Mouse (Mus musculus): Measurements from ENCODE around the gene Celf1. TPM values are rescaled to one million over a fixed set of nuclear protein-coding genes. Genes with fewer than 3 reads are reported as not detected.

Gene Celf1
- polyA plus RNA-seq, 1 experiment from 2014 or later: 81.3 TPM

DNA sequence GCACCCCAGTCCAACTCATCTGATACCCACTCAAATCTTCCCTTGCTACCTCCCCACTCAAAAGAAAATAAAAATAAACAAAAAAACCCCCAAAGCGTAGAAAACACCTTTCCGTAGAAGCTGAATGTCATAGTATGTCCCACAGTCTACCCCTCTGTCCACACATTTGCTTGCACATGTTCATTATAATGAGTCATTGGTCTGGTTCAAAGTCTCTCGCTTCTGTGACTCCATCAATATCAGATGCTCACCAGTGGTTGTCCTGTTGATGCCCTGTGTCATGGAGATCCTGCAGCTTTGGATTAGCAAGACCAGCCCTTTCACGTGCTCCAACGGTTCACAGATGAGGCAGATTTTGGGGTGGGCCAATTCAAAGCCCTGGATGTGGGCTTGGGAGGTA is 10.0 kb downstream of the Celf1 start:
- no peaks in the 10 kb centered on the region for H3K9me3 ChIP-seq (replicated peaks; ENCODE audit: control insufficient read depth, low read length)
- DNase-seq (ENCODE audit: low spot score) (no peak), ATAC-seq (replicated peaks; ENCODE audit: insufficient number of reproducible peaks, low FRiP score, low TSS enrichment, low read depth) (0 out of 2 replicates have a peak, but pooled peaks have one; percentile 3)
- H3K27ac ChIP-seq (replicated peaks; ENCODE audit: low read depth, low read length): no peak overlapping the region
- H3K27me3 ChIP-seq (ENCODE audit: control insufficient read depth, insufficient read depth, low read length): no peaks in the 10 kb centered on the region
- no peak overlapping the region for H3K9ac ChIP-seq (replicated peaks; ENCODE audit: low read length)
- no peak overlapping the region for H3K4me2 ChIP-seq (ENCODE audit: low read depth, low read length)
- no peaks in the 10 kb centered on the region for H3K36me3 ChIP-seq (replicated peaks; ENCODE audit: control insufficient read depth, insufficient read depth, low read depth, low read length)
- 88% methylated on average over 5 of the region's 5 CpGs for WGBS
- no peaks in the 10 kb centered on the region for H3K4me1 ChIP-seq (ENCODE audit: control insufficient read depth, insufficient read depth, low read length)
- no peak overlapping the region for H3K4me3 ChIP-seq (ENCODE audit: low read depth, low read length)

DNA sequence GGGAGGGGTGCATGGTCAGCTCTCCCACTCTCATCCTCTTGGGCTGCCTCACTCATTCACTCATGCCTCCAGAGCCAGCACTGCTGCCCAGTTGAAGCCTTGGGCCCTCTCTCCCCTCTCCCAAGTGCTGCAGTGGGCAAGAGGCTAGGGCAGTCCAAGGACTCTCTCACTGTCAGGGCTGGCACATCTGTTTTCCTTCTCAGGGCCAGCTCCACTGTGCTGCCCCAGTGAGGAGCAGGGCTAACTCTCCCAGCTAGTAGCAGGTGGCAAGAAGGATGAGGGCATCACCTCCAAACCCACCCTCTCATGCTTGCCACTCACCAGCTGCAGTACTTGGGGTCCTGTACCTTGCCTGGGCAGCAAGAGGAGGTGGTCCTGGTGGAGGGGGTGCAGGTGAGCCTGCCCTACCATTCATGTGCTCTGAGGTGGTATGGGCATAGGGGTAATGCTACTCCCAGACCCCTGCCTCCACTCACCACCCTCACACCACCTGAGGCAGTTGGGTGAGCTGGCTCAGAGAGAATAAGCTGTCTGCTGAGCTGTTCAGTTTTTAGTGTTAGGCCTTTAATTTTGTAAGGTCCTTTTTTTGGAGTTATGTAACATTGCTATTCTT is 10.5 kb downstream of the Celf1 start:
- Histone ChIP-seq H3K4me2 (ENCODE audit: low read depth, low read length) (no peak overlapping the region), H3K27ac (replicated peaks; ENCODE audit: low read depth, low read length) (no peak overlapping the region), H3K27me3 (ENCODE audit: control insufficient read depth, insufficient read depth, low read length) (no peaks in the 10 kb centered on the region), H3K4me1 (ENCODE audit: control insufficient read depth, insufficient read depth, low read length) (no peaks in the 10 kb centered on the region), H3K4me3 (ENCODE audit: low read depth, low read length) (no peak overlapping the region), H3K9me3 (replicated peaks; ENCODE audit: control insufficient read depth, low read length) (no peaks in the 10 kb centered on the region), H3K36me3 (replicated peaks; ENCODE audit: control insufficient read depth, insufficient read depth, low read depth, low read length) (no peaks in the 10 kb centered on the region), H3K9ac (replicated peaks; ENCODE audit: low read length) (no peak overlapping the region)
- DNase-seq (ENCODE audit: low spot score) (no peak), ATAC-seq (replicated peaks; ENCODE audit: insufficient number of reproducible peaks, low FRiP score, low TSS enrichment, low read depth) (peak; percentile 59; the same call in 1 of the 2 replicates)

DNA sequence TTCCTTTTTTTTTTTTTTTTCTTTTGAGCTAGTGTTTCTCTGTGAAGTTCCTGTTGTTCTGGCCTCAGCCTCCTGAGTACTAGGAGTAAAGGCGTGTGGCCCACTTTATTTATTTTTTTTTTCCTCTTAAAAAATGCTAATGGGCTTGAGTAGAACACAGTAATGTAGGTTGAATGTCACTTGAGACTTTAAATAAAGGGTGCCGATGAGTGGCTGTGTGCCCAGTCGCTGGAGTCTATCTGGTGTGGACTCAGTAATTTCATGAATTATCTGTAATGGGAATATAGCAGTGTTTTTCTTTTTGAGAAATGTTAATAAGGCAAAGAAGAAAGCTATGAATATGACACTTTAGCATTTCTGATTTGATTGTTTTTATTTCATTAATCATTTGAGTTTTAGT is 13.3 kb downstream of the Celf1 start:
- Histone ChIP-seq H3K27me3 (ENCODE audit: control insufficient read depth, insufficient read depth, low read length) (no peaks in the 10 kb centered on the region), H3K9ac (replicated peaks; ENCODE audit: low read length) (no peak overlapping the region), H3K4me2 (ENCODE audit: low read depth, low read length) (no peak overlapping the region), H3K36me3 (replicated peaks; ENCODE audit: control insufficient read depth, insufficient read depth, low read depth, low read length) (no peaks in the 10 kb centered on the region), H3K4me3 (ENCODE audit: low read depth, low read length) (no peak overlapping the region), H3K27ac (replicated peaks; ENCODE audit: low read depth, low read length) (no peak overlapping the region), H3K4me1 (ENCODE audit: control insufficient read depth, insufficient read depth, low read length) (no peaks in the 10 kb centered on the region), H3K9me3 (replicated peaks; ENCODE audit: control insufficient read depth, low read length) (no peaks in the 10 kb centered on the region)
- 69% methylated on average over 3 of the region's 3 CpGs for WGBS
- DNase-seq (ENCODE audit: low spot score) (no peak), ATAC-seq (replicated peaks; ENCODE audit: insufficient number of reproducible peaks, low FRiP score, low TSS enrichment, low read depth) (no peak)

DNA sequence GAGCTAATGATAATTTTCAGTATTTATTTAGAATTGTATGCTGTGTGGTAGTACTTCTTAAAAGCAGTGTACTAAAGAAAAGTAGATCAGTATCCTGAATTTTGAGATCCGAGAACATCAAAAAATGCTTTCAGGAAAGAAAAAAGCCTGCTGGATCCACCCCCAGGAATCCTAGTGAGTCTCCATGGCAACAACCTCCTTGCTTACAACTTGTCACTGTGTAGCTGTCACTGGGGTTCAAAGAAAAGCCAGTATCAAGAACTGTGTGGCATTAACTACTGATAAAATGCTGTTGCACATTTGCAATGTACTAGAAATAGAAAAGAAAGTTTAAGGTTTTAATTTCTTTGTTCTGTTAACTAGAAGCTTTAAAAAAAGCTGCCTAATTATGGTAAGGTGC is 15.9 kb downstream of the Celf1 start:
- Histone ChIP-seq H3K27me3 (ENCODE audit: control insufficient read depth, insufficient read depth, low read length) (no peaks in the 10 kb centered on the region), H3K36me3 (replicated peaks; ENCODE audit: control insufficient read depth, insufficient read depth, low read depth, low read length) (no peaks in the 10 kb centered on the region), H3K9me3 (replicated peaks; ENCODE audit: control insufficient read depth, low read length) (no peaks in the 10 kb centered on the region), H3K4me1 (ENCODE audit: control insufficient read depth, insufficient read depth, low read length) (no peaks in the 10 kb centered on the region), H3K4me2 (ENCODE audit: low read depth, low read length) (no peak overlapping the region), H3K27ac (replicated peaks; ENCODE audit: low read depth, low read length) (no peak overlapping the region), H3K4me3 (ENCODE audit: low read depth, low read length) (no peak overlapping the region), H3K9ac (replicated peaks; ENCODE audit: low read length) (no peak overlapping the region)
- ATAC-seq (replicated peaks; ENCODE audit: insufficient number of reproducible peaks, low FRiP score, low TSS enrichment, low read depth) (no peak), DNase-seq (ENCODE audit: low spot score) (peak; percentile 16)
- 59% methylated on average over 1 of the region's 1 CpGs for WGBS

DNA sequence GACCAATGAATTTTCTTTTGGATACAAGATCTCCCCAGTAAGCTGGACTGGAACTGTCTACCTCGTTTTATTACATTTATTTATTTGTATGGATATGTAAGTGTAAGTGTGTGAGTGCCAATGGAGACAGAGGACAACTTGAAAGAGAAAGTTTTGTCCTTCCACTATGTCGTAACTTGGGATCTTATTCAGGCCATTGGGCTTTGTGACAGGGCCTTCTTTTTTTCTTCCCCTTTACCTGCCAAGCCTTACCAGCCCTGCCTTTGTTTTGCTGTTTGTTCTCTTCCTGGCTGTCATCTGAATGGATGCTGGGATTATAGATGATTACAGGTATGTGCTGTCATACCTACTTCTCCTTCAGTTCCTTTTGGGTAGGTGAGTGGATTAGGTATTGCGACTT is 18.7 kb downstream of the Celf1 start:
- H3K4me3 ChIP-seq (ENCODE audit: low read depth, low read length): no peak overlapping the region
- DNase-seq (ENCODE audit: low spot score): no peak
- no peak overlapping the region for H3K9ac ChIP-seq (replicated peaks; ENCODE audit: low read length)
- WGBS: 92% methylated on average over 3 of the region's 3 CpGs
- no peaks in the 10 kb centered on the region for H3K36me3 ChIP-seq (replicated peaks; ENCODE audit: control insufficient read depth, insufficient read depth, low read depth, low read length)
- ATAC-seq (replicated peaks; ENCODE audit: insufficient number of reproducible peaks, low FRiP score, low TSS enrichment, low read depth): no peak
- H3K9me3 ChIP-seq (replicated peaks; ENCODE audit: control insufficient read depth, low read length): no peaks in the 10 kb centered on the region
- H3K4me1 ChIP-seq (ENCODE audit: control insufficient read depth, insufficient read depth, low read length): no peaks in the 10 kb centered on the region
- H3K4me2 ChIP-seq (ENCODE audit: low read depth, low read length): no peak overlapping the region
- H3K27ac ChIP-seq (replicated peaks; ENCODE audit: low read depth, low read length): no peak overlapping the region
- H3K27me3 ChIP-seq (ENCODE audit: control insufficient read depth, insufficient read depth, low read length): no peaks in the 10 kb centered on the region

DNA sequence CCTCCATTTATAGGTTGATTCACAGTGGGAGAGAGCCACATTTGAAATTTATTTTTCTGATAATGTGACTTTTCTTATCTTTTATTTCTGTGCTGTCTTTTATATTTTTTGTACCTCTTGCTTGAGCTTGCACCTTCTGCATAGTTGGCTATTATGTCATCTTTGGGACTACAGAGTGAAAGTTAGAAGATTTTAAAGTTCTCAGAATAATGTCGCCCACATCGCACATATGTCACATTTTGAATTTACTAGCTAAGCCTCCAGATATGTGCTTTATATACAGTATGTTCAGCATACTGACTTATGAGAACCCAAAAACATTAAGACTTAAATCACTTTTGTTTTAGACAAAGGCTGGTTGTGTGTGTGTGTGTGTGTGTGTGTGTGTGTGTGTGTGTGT is 19.8 kb downstream of the Celf1 start:
- DNase-seq (ENCODE audit: low spot score) (no peak), ATAC-seq (replicated peaks; ENCODE audit: insufficient number of reproducible peaks, low FRiP score, low TSS enrichment, low read depth) (no peak)
- 97% methylated on average over 2 of the region's 2 CpGs for WGBS

DNA sequence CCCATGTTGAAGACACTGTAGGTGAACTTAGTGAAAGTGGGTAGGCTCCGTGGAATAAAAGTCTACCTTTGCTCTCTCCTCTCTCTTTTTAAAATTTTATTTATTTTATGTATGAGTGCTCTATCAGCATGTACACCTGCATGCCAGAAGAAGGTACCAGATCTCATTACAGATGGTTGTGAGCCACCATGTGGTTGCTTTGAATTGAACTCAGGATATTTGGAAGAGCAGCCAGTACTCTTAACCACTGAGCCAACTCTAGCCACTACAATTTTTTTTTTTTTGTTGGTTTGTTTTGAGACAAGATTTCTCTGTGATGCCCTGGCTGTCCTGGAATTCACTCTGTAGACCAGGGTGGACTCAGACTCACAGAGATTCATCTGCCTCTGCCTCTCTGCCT is 23.1 kb downstream of the Celf1 start:
- ATAC-seq (replicated peaks; ENCODE audit: insufficient number of reproducible peaks, low FRiP score, low TSS enrichment, low read depth): no peak
- H3K4me1 ChIP-seq (ENCODE audit: control insufficient read depth, insufficient read depth, low read length): no peaks in the 10 kb centered on the region
- no peak overlapping the region for H3K4me2 ChIP-seq (ENCODE audit: low read depth, low read length)
- no peak overlapping the region for H3K9ac ChIP-seq (replicated peaks; ENCODE audit: low read length)
- H3K27me3 ChIP-seq (ENCODE audit: control insufficient read depth, insufficient read depth, low read length): no peaks in the 10 kb centered on the region
- H3K36me3 ChIP-seq (replicated peaks; ENCODE audit: control insufficient read depth, insufficient read depth, low read depth, low read length): no peaks in the 10 kb centered on the region
- no peak overlapping the region for H3K4me3 ChIP-seq (ENCODE audit: low read depth, low read length)
- no peak overlapping the region for H3K27ac ChIP-seq (replicated peaks; ENCODE audit: low read depth, low read length)
- H3K9me3 ChIP-seq (replicated peaks; ENCODE audit: control insufficient read depth, low read length): no peaks in the 10 kb centered on the region
- WGBS: 100% methylated on average over 1 of the region's 1 CpGs
- DNase-seq (ENCODE audit: low spot score): no peak

More for the DNA sequence above, 19.8 kb downstream of the Celf1 start:
- H3K36me3 ChIP-seq (replicated peaks; ENCODE audit: control insufficient read depth, insufficient read depth, low read depth, low read length): no peaks in the 10 kb centered on the region
- no peak overlapping the region for H3K4me3 ChIP-seq (ENCODE audit: low read depth, low read length)
- H3K27me3 ChIP-seq (ENCODE audit: control insufficient read depth, insufficient read depth, low read length): no peaks in the 10 kb centered on the region
- H3K27ac ChIP-seq (replicated peaks; ENCODE audit: low read depth, low read length): no peak overlapping the region
- no peak overlapping the region for H3K9ac ChIP-seq (replicated peaks; ENCODE audit: low read length)
- H3K4me2 ChIP-seq (ENCODE audit: low read depth, low read length): no peak overlapping the region
- no peaks in the 10 kb centered on the region for H3K4me1 ChIP-seq (ENCODE audit: control insufficient read depth, insufficient read depth, low read length)
- no peaks in the 10 kb centered on the region for H3K9me3 ChIP-seq (replicated peaks; ENCODE audit: control insufficient read depth, low read length)

DNA sequence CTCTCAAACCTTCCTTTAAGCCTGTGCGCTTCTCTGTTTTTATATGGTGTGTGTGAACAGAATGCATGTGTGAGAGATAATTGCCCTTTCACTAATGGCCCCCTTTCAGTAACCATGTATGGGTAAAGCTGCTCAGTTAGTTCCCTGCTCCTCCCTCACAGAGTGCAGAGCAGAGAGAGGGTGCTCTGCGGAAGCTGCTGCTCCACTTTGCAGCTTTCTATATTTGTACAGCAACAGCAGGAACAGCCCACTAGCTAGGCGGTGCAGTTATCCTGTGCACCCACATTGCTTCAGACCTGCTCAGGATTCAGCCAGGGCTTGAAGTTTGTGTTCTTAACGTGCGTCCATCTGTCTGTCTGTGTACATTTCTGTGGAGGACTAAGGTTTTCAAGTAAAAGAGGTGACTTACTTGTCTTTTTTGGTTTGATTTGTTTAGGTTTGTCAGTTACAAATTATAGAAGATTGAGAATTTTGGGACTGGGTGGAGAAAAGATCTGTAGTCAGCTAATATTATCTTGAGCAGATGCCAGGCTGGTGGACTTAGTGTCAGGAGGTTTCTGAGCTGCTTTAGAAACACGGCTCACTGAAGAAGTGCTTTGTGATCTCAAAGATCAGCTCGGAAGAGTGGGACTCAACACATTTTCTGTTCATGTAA is 24.8 kb downstream of the Celf1 start:
- H3K9ac ChIP-seq (replicated peaks; ENCODE audit: low read length): no peak overlapping the region
- no peaks in the 10 kb centered on the region for H3K4me1 ChIP-seq (ENCODE audit: control insufficient read depth, insufficient read depth, low read length)
- H3K27me3 ChIP-seq (ENCODE audit: control insufficient read depth, insufficient read depth, low read length): no peaks in the 10 kb centered on the region
- H3K36me3 ChIP-seq (replicated peaks; ENCODE audit: control insufficient read depth, insufficient read depth, low read depth, low read length): no peaks in the 10 kb centered on the region
- DNase-seq (ENCODE audit: low spot score) (no peak), ATAC-seq (replicated peaks; ENCODE audit: insufficient number of reproducible peaks, low FRiP score, low TSS enrichment, low read depth) (no peak)
- no peak overlapping the region for H3K27ac ChIP-seq (replicated peaks; ENCODE audit: low read depth, low read length)
- no peak overlapping the region for H3K4me2 ChIP-seq (ENCODE audit: low read depth, low read length)
- no peaks in the 10 kb centered on the region for H3K9me3 ChIP-seq (replicated peaks; ENCODE audit: control insufficient read depth, low read length)
- no peak overlapping the region for H3K4me3 ChIP-seq (ENCODE audit: low read depth, low read length)
- 84% methylated on average over 7 of the region's 7 CpGs for WGBS
